Mouse (Mus musculus): ENCODE measurements around the gene Parp3. TPM values are rescaled to one million over a fixed set of nuclear protein-coding genes. Genes with fewer than 3 reads are reported as not detected.

The Parp3 gene
- total RNA-seq (2014; rRNA removed) (2.3 and 3.4 TPM in 2 replicates), polyA plus RNA-seq (2015; fragmentation: Nextera tagmentation; extraction: Ambion mirVana) (2.4 and 2.5 TPM in 2 replicates)

GRCm38 (mm10) chr9:106476924-106477484 lies at the start of gene Parp3:
TSS of gene Parp3 (minus strand) at chr9:106476949.
- Histone ChIP-seq H3K4me2 (ENCODE audit: low read depth, low read length, poor library complexity, severe bottlenecking) (peak within 1 kb of the TSS; percentile 61), H3K27ac (ENCODE audit: low read depth, low read length) (peak within 1 kb of the TSS; percentile 21), H3K9me3 (ENCODE audit: low read length) (no peaks in the 10 kb centered on the region), H3K9ac (replicated peaks; ENCODE audit: low read length, poor library complexity, severe bottlenecking) (peak within 1 kb of the TSS; percentile 62), H3K4me1 (ENCODE audit: insufficient read depth, low read length) (peaks cover 5% of the 10 kb centered on the region; the same call in 1 of the 2 replicates), H3K4me3 (ENCODE audit: low read depth, low read length) (peak within 1 kb of the TSS; percentile 58), H3K36me3 (ENCODE audit: insufficient read depth, low read length) (peaks cover 12% of the 10 kb centered on the region), H3K27me3 (ENCODE audit: insufficient read depth, low read length) (no peaks in the 10 kb centered on the region)
- TF ChIP-seq CTCF (IDR thresholded peaks at IDR 0.05) = peak; percentile 99
- under 1% methylated on average over 41 of the region's 41 CpGs for WGBS
- DNase-seq (ENCODE audit: low spot score) = peak; percentile 100
- peak; percentile 98 for ATAC-seq (ENCODE audit: low FRiP score)

GRCm38 (mm10) chr9:106519909-106520308 lies 43.2 kb upstream of the Parp3 start:
- Histone ChIP-seq H3K27me3 (ENCODE audit: insufficient read depth, low read length) (no peaks in the 10 kb centered on the region), H3K4me3 (ENCODE audit: low read depth, low read length) (no peak overlapping the region), H3K4me2 (ENCODE audit: low read depth, low read length, poor library complexity, severe bottlenecking) (no peak overlapping the region), H3K9ac (replicated peaks; ENCODE audit: low read length, poor library complexity, severe bottlenecking) (no peak overlapping the region), H3K36me3 (ENCODE audit: insufficient read depth, low read length) (no peaks in the 10 kb centered on the region), H3K9me3 (ENCODE audit: low read length) (no peaks in the 10 kb centered on the region), H3K4me1 (ENCODE audit: insufficient read depth, low read length) (no peaks in the 10 kb centered on the region), H3K27ac (ENCODE audit: low read depth, low read length) (no peak overlapping the region)
- ATAC-seq (ENCODE audit: low FRiP score) = no peak
- no peak for DNase-seq (ENCODE audit: low spot score)
- WGBS = 83% methylated on average over 8 of the region's 8 CpGs
- TF ChIP-seq CTCF (IDR thresholded peaks at IDR 0.05) = no peak

GRCm38 (mm10) chr9:106519433-106519832 lies 42.7 kb upstream of the Parp3 start:
- Histone ChIP-seq H3K36me3 (ENCODE audit: insufficient read depth, low read length) (no peaks in the 10 kb centered on the region), H3K27me3 (ENCODE audit: insufficient read depth, low read length) (no peaks in the 10 kb centered on the region), H3K27ac (ENCODE audit: low read depth, low read length) (no peak overlapping the region), H3K4me2 (ENCODE audit: low read depth, low read length, poor library complexity, severe bottlenecking) (no peak overlapping the region), H3K4me1 (ENCODE audit: insufficient read depth, low read length) (no peaks in the 10 kb centered on the region), H3K9ac (replicated peaks; ENCODE audit: low read length, poor library complexity, severe bottlenecking) (no peak overlapping the region), H3K4me3 (ENCODE audit: low read depth, low read length) (no peak overlapping the region), H3K9me3 (ENCODE audit: low read length) (no peaks in the 10 kb centered on the region)
- 77% methylated on average over 2 of the region's 2 CpGs for WGBS
- DNase-seq (ENCODE audit: low spot score) (no peak), ATAC-seq (ENCODE audit: low FRiP score) (no peak)
- TF ChIP-seq CTCF (IDR thresholded peaks at IDR 0.05) = no peak

GRCm38 (mm10) chr9:106514273-106514672 lies 37.5 kb upstream of the Parp3 start, which contains the start of gene Iqcf5:
TSS of gene Iqcf5 (plus strand) at chr9:106514573.
- WGBS = 83% methylated on average over 4 of the region's 4 CpGs
- H3K27me3 ChIP-seq (ENCODE audit: insufficient read depth, low read length) = no peaks in the 10 kb centered on the region
- TF ChIP-seq CTCF (IDR thresholded peaks at IDR 0.05) = no peak
- no peak within 1 kb of the TSS for H3K27ac ChIP-seq (ENCODE audit: low read depth, low read length)
- H3K9ac ChIP-seq (replicated peaks; ENCODE audit: low read length, poor library complexity, severe bottlenecking) = no peak within 1 kb of the TSS
- H3K4me2 ChIP-seq (ENCODE audit: low read depth, low read length, poor library complexity, severe bottlenecking) = no peak within 1 kb of the TSS
- no peak for ATAC-seq (ENCODE audit: low FRiP score)
- H3K4me3 ChIP-seq (ENCODE audit: low read depth, low read length) = no peak within 1 kb of the TSS
- H3K9me3 ChIP-seq (ENCODE audit: low read length) = no peaks in the 10 kb centered on the region
- DNase-seq (ENCODE audit: low spot score) = no peak
- H3K36me3 ChIP-seq (ENCODE audit: insufficient read depth, low read length) = no peaks in the 10 kb centered on the region
- H3K4me1 ChIP-seq (ENCODE audit: insufficient read depth, low read length) = no peaks in the 10 kb centered on the region

GRCm38 (mm10) chr9:106513566-106513965 lies 36.8 kb upstream of the Parp3 start:
- no peak for ATAC-seq (ENCODE audit: low FRiP score)

GRCm38 (mm10) chr9:106512729-106513450 lies 36.1 kb upstream of the Parp3 start:
- no peak for TF ChIP-seq CTCF (IDR thresholded peaks at IDR 0.05)
- WGBS = 69% methylated on average over 13 of the region's 13 CpGs
- Histone ChIP-seq H3K4me2 (ENCODE audit: low read depth, low read length, poor library complexity, severe bottlenecking) (no peak overlapping the region), H3K36me3 (ENCODE audit: insufficient read depth, low read length) (no peaks in the 10 kb centered on the region), H3K9me3 (ENCODE audit: low read length) (no peaks in the 10 kb centered on the region), H3K27me3 (ENCODE audit: insufficient read depth, low read length) (no peaks in the 10 kb centered on the region), H3K9ac (replicated peaks; ENCODE audit: low read length, poor library complexity, severe bottlenecking) (no peak overlapping the region), H3K4me1 (ENCODE audit: insufficient read depth, low read length) (no peaks in the 10 kb centered on the region), H3K27ac (ENCODE audit: low read depth, low read length) (no peak overlapping the region), H3K4me3 (ENCODE audit: low read depth, low read length) (no peak overlapping the region)
- ATAC-seq (ENCODE audit: low FRiP score) = no peak
- DNase-seq (ENCODE audit: low spot score) = peak; percentile 8

More at GRCm38 (mm10) chr9:106513566-106513965, 36.8 kb upstream of the Parp3 start:
- no peak overlapping the region for H3K27ac ChIP-seq (ENCODE audit: low read depth, low read length)
- H3K4me2 ChIP-seq (ENCODE audit: low read depth, low read length, poor library complexity, severe bottlenecking) = no peak overlapping the region
- H3K4me3 ChIP-seq (ENCODE audit: low read depth, low read length) = no peak overlapping the region
- no peak overlapping the region for H3K9ac ChIP-seq (replicated peaks; ENCODE audit: low read length, poor library complexity, severe bottlenecking)
- WGBS = 84% methylated on average over 6 of the region's 6 CpGs
- no peak for DNase-seq (ENCODE audit: low spot score)
- H3K4me1 ChIP-seq (ENCODE audit: insufficient read depth, low read length) = no peaks in the 10 kb centered on the region
- TF ChIP-seq CTCF (IDR thresholded peaks at IDR 0.05) = no peak
- H3K36me3 ChIP-seq (ENCODE audit: insufficient read depth, low read length) = no peaks in the 10 kb centered on the region
- no peaks in the 10 kb centered on the region for H3K9me3 ChIP-seq (ENCODE audit: low read length)
- no peaks in the 10 kb centered on the region for H3K27me3 ChIP-seq (ENCODE audit: insufficient read depth, low read length)

Measured in midbrain, postnatal 0 days (tissue).